Mouse (Mus musculus) B cell, adult 2 months (primary cell): ENCODE results near the gene Sppl2a.
"Not testable (repeated sequence)": the region's sequence is repeated elsewhere in the genome, so short reads cannot be mapped to it uniquely, and the experiment has no call there.

Source experiments
- DNase-seq, 2 experiments: peaks; one replicate each; pipeline ENCODE4 v3.0.0; 2022

Gene Sppl2a

DNA sequence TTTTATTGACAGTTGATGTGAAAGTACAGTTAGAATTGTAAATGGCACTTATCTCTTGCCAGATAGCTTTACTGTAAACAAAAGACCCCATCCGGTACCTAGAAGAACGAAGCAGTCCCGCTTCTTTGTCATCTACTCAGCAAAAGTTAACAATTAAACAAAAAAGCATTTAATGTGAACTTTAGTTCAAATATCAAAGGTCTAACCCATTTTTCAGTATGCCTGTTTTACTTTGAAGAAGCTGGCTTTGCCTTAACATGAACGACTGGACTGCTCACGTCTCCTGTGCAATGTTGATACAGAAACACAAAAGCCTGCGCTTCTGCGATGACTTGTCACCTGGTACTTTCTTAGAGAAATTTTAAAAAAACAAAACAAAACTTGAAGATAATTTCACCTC is 40.7 kb downstream of the Sppl2a start:
- no peak for DNase-seq

DNA sequence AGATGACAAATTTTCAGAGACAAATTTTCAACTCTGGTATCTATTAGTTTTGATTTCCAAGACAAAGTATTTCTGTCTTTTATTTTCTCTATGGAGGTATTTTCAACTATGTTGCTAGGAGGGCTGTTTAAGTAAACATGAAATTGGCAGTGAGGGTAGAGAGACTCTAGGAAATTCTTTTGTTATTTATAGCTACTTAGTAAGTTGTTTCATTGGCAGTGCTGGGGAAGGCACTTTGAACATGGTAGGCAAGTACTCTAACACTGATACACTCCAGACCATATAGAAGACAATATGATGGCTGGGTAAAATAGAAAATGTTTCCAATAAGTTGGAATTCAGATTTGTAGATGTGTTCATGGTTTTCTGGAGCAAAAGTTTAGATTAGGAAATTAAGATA is 41.3 kb downstream of the Sppl2a start:
- DNase-seq = no peak

DNA sequence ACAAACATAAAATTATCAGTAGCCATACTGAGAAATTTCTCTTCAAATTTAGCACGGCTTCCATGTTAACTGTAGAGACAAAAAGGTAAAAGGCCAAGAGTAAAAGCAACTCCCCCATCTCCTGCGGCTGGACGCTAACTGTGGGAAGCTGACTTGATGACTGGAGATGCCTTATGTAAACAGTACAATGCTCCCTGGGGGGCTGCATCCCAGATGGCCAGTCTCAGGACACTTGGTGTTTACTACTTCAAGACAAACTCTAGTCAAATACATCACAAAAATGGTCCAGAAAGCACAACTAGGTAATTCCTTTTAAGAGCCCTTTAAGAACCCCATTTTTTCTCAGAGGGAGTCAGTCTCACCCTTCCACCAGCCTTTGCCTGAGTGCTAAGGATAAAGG is 45.9 kb downstream of the Sppl2a start:
- no peak for DNase-seq

DNA sequence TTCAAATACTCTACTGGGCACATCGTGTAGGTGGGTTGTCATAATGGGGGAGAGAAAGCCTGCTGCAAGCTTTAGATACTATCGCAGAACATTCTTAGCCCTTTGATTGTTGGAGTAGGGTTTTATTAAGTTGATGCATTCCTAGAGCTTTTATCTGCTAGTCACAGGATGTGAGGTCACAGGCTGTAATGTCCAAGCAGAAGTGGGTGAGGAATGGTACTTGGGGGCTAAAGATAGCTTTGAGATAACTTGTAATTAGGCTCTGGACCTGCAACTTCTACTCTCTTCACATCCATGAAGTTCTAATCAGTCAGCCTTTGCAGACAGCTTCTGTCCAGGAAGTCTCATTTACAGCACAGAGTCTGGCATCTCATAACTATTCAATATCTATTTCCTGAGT is 47.2 kb downstream of the Sppl2a start:
- DNase-seq = no peak

DNA sequence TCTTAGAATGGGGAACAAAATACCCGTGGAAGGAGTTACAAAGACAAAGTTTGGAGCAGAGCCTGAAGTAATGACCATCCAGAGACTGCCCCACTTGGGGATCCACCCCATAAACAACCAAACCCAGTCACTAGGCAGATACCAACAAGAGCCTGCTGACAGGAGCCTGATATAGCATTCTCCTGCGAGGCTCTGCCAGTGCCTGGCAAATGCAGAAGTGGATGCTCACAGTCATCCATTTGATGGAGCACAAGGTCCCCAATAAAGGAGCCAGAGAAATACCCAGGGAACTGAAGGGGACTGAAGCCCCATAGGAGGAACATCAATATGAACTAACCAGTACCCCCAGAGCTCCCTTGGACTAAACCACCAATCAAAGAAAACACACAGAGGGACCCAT is 50.3 kb downstream of the Sppl2a start:
- not testable (repeated sequence) for DNase-seq

DNA sequence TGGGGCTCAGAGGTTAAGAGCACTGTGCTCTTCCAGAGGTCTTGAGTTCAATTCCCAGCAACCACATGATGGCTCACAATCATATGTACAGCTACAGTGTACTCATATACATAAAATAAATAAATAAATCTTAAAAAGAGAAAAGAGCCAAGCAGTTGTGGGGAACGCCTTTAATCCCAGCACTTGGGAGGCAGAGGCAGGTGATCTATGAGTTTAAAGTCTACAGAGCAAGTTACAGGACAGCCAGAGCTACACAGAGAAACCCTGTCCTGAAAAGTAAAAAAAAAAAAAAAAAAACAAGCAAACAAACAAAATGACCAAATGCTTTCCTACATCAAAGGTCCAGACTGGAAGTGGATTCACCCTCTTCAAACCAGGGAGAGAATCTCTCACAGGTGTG is 55.0 kb downstream of the Sppl2a start:
- DNase-seq = no peak

DNA sequence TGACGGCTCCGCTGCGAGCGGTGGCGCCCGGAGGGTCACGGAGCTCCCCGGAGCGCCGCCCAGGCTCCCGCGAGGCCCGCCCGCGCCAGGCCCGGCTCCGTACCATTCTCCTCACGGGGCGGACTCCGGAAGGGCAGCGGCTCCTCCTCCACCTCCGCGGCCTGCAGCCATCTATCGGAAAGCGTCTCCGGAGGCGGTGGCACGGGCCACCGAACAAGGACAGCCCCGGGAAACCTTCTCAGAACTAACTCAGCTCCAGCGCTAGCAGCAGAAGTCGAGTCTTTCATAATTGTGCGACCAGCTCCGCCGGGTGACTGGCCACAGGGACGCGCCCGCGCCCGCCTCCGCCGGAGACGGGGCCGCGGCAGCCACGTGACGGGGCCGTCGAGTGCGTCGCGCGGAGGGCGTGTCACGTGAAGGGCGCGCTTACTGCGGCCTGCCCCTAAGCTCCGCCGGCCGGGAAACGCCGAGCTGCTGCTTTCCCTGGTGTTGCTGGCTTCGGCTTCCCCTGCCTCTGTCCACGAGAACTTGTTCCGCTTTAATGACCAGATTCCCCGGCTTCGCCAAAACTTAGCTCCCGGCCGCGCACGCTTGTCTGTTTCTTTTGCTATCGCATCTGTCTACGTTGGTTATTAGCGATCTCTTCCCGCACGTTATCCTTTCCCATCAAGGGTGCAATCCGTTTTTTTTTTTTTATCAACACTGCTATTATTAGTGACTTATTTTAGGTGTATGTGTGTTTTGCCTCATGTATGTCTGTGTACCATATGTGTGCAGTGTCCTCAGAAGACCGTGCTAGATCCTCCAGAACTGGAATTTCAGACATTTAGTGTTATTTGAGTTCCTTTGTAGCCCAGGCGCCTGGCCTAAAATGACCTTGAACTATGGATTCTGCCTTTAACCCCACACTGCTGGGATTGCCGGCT is 56.9 kb downstream of the Sppl2a start, which contains the start of gene Trpm7:
Gene Trpm7 (minus strand): TSS at position 360 of the 926 bp plus-strand sequence.
- peak; percentile 91 to 93 for DNase-seq

DNA sequence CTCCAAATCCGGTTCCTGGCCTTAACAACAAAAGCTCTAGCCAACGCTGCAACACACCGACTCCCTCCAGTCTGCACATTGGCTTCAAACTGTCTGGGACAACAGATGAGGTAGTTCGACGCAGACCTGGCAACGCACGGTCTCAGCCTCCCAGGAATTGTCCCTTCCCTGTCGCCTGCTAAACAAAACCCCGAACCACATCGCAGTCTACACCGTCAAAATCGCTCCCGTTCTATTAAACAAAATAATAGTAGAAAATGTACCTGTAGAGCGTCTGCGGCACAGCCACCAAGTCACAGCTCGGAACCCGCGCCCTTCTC is 57.6 kb downstream of the Sppl2a start:
- DNase-seq = peak; percentile 42 to 47

DNA sequence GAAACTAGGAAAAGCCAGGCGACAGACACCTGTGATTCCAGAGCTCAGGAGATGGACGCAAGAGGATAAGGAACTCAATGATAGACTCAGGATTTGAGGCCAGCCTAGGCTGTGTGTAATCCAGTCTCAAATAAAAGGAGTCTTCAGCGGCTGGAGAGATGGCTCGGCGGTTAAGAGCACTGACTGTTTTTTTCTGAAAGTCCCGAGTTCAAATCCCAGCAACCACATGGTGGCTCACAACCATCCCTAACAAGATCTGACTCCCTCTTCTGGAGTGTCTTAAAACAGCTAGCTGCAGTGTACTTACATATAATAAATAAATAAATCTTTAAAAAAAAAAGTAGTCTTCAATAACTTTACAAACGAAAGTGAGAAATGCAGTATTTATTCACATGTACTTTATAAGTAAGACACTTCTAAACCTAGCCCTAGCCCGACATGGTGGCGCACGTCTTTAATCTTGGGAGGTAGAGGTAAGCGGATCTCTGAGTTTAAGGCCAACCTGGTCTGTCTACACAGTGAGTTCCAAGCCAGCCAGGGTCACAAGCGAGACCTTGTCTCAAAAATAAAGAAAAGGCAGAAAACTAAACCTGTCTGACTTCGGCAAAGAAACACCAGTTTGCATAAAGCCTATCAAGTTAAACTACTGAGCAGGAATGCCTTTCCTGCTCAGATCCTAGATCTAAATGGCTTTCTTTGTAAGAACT is 58.1 kb downstream of the Sppl2a start:
- peak; percentile 23 to 36 for DNase-seq

DNA sequence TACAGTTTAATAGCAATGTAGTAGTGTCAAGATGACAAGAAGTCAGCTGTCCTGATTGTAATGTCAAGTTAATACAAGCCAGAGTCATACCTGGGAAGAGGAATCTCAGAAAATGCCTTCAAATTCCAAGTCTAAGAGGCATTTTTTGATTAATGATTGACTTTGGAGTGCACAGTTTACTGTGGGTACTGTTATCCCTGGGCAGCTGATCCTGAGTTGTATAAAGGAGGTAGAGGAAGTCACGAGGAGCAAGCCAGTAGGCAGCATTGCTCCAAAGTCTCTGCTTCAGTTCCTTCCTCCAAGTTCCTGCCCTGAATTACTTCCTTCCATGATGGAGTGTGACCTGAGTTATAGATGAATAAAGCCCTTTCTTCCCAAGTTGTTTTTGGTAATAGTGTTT is 66.7 kb downstream of the Sppl2a start:
- no peak for DNase-seq

DNA sequence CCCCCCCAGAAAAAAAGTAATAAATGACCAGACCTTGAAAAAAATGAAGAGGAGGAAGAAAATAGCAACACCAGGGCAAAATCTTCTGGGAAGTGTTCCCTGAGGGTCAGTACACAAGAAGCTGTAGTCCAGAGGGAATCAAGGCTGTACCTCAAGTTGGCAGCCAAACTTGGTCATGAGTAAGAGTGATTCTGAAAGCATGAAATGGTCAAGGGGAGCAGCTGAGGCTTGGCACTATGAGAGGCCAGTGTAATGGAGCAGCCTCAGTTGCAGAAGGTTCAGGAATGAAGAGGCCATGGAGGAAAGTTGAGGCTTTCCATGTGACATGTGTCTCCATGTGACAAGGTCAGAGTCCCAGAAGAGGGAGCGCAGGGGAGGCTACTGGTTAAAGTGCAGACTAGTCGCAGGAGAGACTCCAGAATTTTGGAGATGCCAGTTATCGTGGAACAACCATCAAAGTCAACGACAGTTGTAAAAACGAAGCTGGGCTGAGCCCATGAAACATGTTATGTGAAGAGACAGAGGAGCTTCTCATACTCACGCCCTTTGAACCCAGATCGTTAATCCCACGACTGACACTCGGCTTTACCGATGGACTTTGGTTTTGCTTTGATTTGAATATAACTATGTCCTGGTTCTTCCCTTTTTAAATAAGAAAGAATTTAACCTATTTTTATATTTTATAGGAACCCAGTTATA is 67.4 kb downstream of the Sppl2a start:
- no peak for DNase-seq

DNA sequence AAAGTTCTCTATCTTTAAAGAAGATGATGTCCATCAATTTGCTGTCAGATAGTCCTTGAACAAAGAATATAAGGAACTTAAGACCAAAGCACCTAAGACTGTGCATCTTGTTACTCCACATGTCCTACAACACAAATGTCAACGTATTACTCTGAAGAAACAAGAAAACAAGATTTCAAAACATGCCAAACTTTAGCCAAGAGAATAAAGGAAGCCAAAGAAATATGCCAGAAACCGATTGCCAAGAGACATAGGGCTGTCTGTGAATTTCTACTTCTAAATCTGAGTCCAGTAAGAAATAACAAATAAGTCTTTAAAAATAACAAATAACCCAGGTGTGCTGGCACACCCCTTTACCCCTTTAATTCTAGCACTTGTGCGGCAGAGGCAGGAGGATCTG is 68.0 kb downstream of the Sppl2a start:
- DNase-seq = no peak

DNA sequence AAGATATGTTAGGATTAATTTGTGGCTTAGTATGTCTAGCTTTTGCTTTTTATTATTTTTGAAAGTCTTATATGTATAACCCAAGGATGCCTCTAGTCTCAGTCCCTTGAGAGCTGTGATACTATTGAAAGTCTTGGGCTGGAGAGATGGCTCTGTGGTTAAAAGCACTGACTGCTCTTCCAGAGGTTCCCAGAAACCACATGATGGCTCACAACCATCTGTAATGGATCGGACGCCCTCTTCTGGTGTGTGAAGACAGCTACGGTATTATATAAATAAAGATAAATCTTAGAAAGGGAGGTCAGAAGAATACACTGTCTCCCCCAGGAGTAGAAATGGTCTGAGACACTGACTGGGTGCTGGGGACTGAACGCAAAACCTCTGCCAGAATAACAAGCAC is 88.3 kb downstream of the Sppl2a start:
- DNase-seq = no peak
